Mouse (Mus musculus): ENCODE data around the gene Paqr7. TPM values are rescaled to one million over a fixed set of nuclear protein-coding genes. Genes with fewer than 3 reads are reported as not detected.
"Not testable (repeated sequence)": the region's sequence is repeated elsewhere in the genome, so short reads cannot be mapped to it uniquely, and the experiment has no call there.

Paqr7 gene
- polyA plus RNA-seq, 1 experiment from 2014 or later: 11.5 TPM

GRCm38 (mm10) chr4:134494780-134495545, 1.5 kb upstream of the Paqr7 start:
- DNase-seq (ENCODE audit: low spot score) (no peak), ATAC-seq (ENCODE audit: low FRiP score) (no peak)
- Histone ChIP-seq H3K9me3 (ENCODE audit: control insufficient read depth, low read length) (no peaks in the 10 kb centered on the region), H3K36me3 (replicated peaks; ENCODE audit: control insufficient read depth, insufficient read depth) (no peaks in the 10 kb centered on the region), H3K27me3 (ENCODE audit: control insufficient read depth, insufficient read depth, low read length) (no peaks in the 10 kb centered on the region), H3K9ac (no peak overlapping the region), H3K4me2 (replicated peaks) (no peak overlapping the region), H3K27ac (no peak overlapping the region), H3K4me1 (replicated peaks; ENCODE audit: control insufficient read depth, insufficient read depth, low read length) (peaks cover 28% of the 10 kb centered on the region), H3K4me3 (replicated peaks; ENCODE audit: low read length) (no peak overlapping the region)
- 66% methylated on average over 16 of the region's 16 CpGs for WGBS

GRCm38 (mm10) chr4:134495546-134495923, 962 bp upstream of the Paqr7 start:
- Histone ChIP-seq H3K27ac (no peak overlapping the region), H3K9ac (no peak overlapping the region)
- ATAC-seq (ENCODE audit: low FRiP score): no peak

GRCm38 (mm10) chr4:134497223-134497622, 726 bp downstream of the Paqr7 start:
- ATAC-seq (ENCODE audit: low FRiP score) (peak; percentile 29), DNase-seq (ENCODE audit: low spot score) (no peak)
- Histone ChIP-seq H3K4me1 (replicated peaks; ENCODE audit: control insufficient read depth, insufficient read depth, low read length) (peaks cover 28% of the 10 kb centered on the region), H3K9ac (peak overlapping the region; percentile 76), H3K27ac (peak overlapping the region; percentile 73), H3K36me3 (replicated peaks; ENCODE audit: control insufficient read depth, insufficient read depth) (no peaks in the 10 kb centered on the region; the same call in 1 of the 2 replicates), H3K27me3 (ENCODE audit: control insufficient read depth, insufficient read depth, low read length) (no peaks in the 10 kb centered on the region), H3K4me2 (replicated peaks) (peak overlapping the region; percentile 96), H3K4me3 (replicated peaks; ENCODE audit: low read length) (peak overlapping the region; percentile 47), H3K9me3 (ENCODE audit: control insufficient read depth, low read length) (no peaks in the 10 kb centered on the region)
- 14% methylated on average over 6 of the region's 6 CpGs for WGBS

More at GRCm38 (mm10) chr4:134495546-134495923, 962 bp upstream of the Paqr7 start:
- H3K36me3 ChIP-seq (replicated peaks; ENCODE audit: control insufficient read depth, insufficient read depth): no peaks in the 10 kb centered on the region; the same call in 1 of the 2 replicates
- H3K4me2 ChIP-seq (replicated peaks): no peak overlapping the region
- peaks cover 28% of the 10 kb centered on the region for H3K4me1 ChIP-seq (replicated peaks; ENCODE audit: control insufficient read depth, insufficient read depth, low read length)
- no peaks in the 10 kb centered on the region for H3K27me3 ChIP-seq (ENCODE audit: control insufficient read depth, insufficient read depth, low read length)
- H3K9me3 ChIP-seq (ENCODE audit: control insufficient read depth, low read length): no peaks in the 10 kb centered on the region
- WGBS: 66% methylated on average over 5 of the region's 5 CpGs
- H3K4me3 ChIP-seq (replicated peaks; ENCODE audit: low read length): no peak overlapping the region
- no peak for DNase-seq (ENCODE audit: low spot score)

- ATAC-seq (ENCODE audit: low FRiP score) (peak; percentile 34; the same call in 1 of the 2 replicates), DNase-seq (ENCODE audit: low spot score) (no peak)
- H3K9me3 ChIP-seq (ENCODE audit: control insufficient read depth, low read length): no peaks in the 10 kb centered on the region
- peak overlapping the region; percentile 96 for H3K4me2 ChIP-seq (replicated peaks)
- peak overlapping the region; percentile 73 for H3K27ac ChIP-seq
- 64% methylated on average over 12 of the region's 12 CpGs for WGBS
- H3K36me3 ChIP-seq (replicated peaks; ENCODE audit: control insufficient read depth, insufficient read depth): no peaks in the 10 kb centered on the region; the same call in 1 of the 2 replicates
- peak overlapping the region; percentile 76 for H3K9ac ChIP-seq
- H3K27me3 ChIP-seq (ENCODE audit: control insufficient read depth, insufficient read depth, low read length): no peaks in the 10 kb centered on the region
- peaks cover 28% of the 10 kb centered on the region for H3K4me1 ChIP-seq (replicated peaks; ENCODE audit: control insufficient read depth, insufficient read depth, low read length)
- peak overlapping the region; percentile 47; the same call in 1 of the 2 replicates for H3K4me3 ChIP-seq (replicated peaks; ENCODE audit: low read length)
These were observed 1.7 kb downstream of the Paqr7 start for GRCm38 (mm10) chr4:134497986-134498731.

GRCm38 (mm10) chr4:134498983-134499382, 2.5 kb downstream of the Paqr7 start:
- H3K9ac ChIP-seq: not testable (repeated sequence)

GRCm38 (mm10) chr4:134501095-134501494, 4.6 kb downstream of the Paqr7 start:
- H3K9ac ChIP-seq: no peak overlapping the region
- H3K4me3 ChIP-seq (replicated peaks; ENCODE audit: low read length): no peak overlapping the region
- H3K4me1 ChIP-seq (replicated peaks; ENCODE audit: control insufficient read depth, insufficient read depth, low read length): peaks cover 21% of the 10 kb centered on the region
- DNase-seq (ENCODE audit: low spot score): no peak
- no peak overlapping the region for H3K4me2 ChIP-seq (replicated peaks)
- H3K27ac ChIP-seq: no peak overlapping the region
- no peak for ATAC-seq (ENCODE audit: low FRiP score)
- no peaks in the 10 kb centered on the region for H3K27me3 ChIP-seq (ENCODE audit: control insufficient read depth, insufficient read depth, low read length)
- WGBS: 96% methylated on average over 6 of the region's 6 CpGs
- no peaks in the 10 kb centered on the region; the same call in 1 of the 2 replicates for H3K36me3 ChIP-seq (replicated peaks; ENCODE audit: control insufficient read depth, insufficient read depth)
- no peaks in the 10 kb centered on the region for H3K9me3 ChIP-seq (ENCODE audit: control insufficient read depth, low read length)

More at GRCm38 (mm10) chr4:134498983-134499382, 2.5 kb downstream of the Paqr7 start:
- ATAC-seq (ENCODE audit: low FRiP score); H3K4me3 ChIP-seq (replicated peaks; ENCODE audit: low read length); H3K27me3 ChIP-seq (ENCODE audit: control insufficient read depth, insufficient read depth, low read length); H3K9me3 ChIP-seq (ENCODE audit: control insufficient read depth, low read length); H3K36me3 ChIP-seq (replicated peaks; ENCODE audit: control insufficient read depth, insufficient read depth); DNase-seq (ENCODE audit: low spot score): not testable (repeated sequence)
- WGBS: 90% methylated on average over 6 of the region's 6 CpGs
- peak overlapping the region; percentile 73; the same call in 1 of the 2 replicates for H3K27ac ChIP-seq
- H3K4me1 ChIP-seq (replicated peaks; ENCODE audit: control insufficient read depth, insufficient read depth, low read length): peaks cover 28% of the 10 kb centered on the region
- H3K4me2 ChIP-seq (replicated peaks): peak overlapping the region; percentile 96; the same call in 1 of the 2 replicates

- no peaks in the 10 kb centered on the region for H3K4me1 ChIP-seq (replicated peaks; ENCODE audit: control insufficient read depth, insufficient read depth, low read length)
These were observed 7.3 kb downstream of the Paqr7 start for GRCm38 (mm10) chr4:134503686-134504357.

GRCm38 (mm10) chr4:134505303-134505789, 8.8 kb downstream of the Paqr7 start:
- 89% methylated on average over 4 of the region's 4 CpGs for WGBS
- no peak for ATAC-seq (ENCODE audit: low FRiP score)
- Histone ChIP-seq H3K4me1 (replicated peaks; ENCODE audit: control insufficient read depth, insufficient read depth, low read length) (no peaks in the 10 kb centered on the region), H3K9me3 (ENCODE audit: control insufficient read depth, low read length) (no peaks in the 10 kb centered on the region), H3K36me3 (replicated peaks; ENCODE audit: control insufficient read depth, insufficient read depth) (peaks cover 18% of the 10 kb centered on the region), H3K27me3 (ENCODE audit: control insufficient read depth, insufficient read depth, low read length) (no peaks in the 10 kb centered on the region), H3K9ac (no peak overlapping the region), H3K4me3 (replicated peaks; ENCODE audit: low read length) (no peak overlapping the region), H3K27ac (no peak overlapping the region), H3K4me2 (replicated peaks) (no peak overlapping the region)
- DNase-seq (ENCODE audit: low spot score): no peak

More at GRCm38 (mm10) chr4:134503686-134504357, 7.3 kb downstream of the Paqr7 start:
- Histone ChIP-seq H3K4me2 (replicated peaks) (no peak overlapping the region), H3K27ac (no peak overlapping the region), H3K9me3 (ENCODE audit: control insufficient read depth, low read length) (no peaks in the 10 kb centered on the region), H3K4me3 (replicated peaks; ENCODE audit: low read length) (no peak overlapping the region), H3K9ac (no peak overlapping the region), H3K36me3 (replicated peaks; ENCODE audit: control insufficient read depth, insufficient read depth) (peaks cover 18% of the 10 kb centered on the region), H3K27me3 (ENCODE audit: control insufficient read depth, insufficient read depth, low read length) (no peaks in the 10 kb centered on the region)
- DNase-seq (ENCODE audit: low spot score) (no peak), ATAC-seq (ENCODE audit: low FRiP score) (no peak)
- WGBS: 77% methylated on average over 4 of the region's 4 CpGs

Measured in hindbrain, embryonic 14.5 days (tissue).